In the genomic region with DNA sequence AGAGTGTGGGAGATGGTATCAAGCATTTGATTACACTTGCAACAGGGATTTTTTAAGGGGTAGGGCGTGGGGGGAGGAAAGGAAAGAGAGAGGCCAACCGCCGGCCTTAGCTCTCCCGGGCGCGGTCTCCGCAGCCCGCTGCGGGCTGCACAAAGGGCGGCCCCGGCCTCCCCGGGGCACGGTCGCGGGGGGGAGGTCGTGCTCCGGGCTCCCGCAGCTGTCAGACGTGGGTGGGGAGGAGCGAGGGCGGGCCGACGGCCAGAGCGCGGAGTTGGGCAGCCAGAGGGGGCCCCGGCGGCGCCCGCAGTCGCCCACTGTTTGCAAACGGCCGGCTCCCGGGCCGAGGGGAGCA, we compare ENCODE assay signal across 8 mouse cellular contexts.
DNase-seq lines count a peak whose midpoint lies in the region; ATAC-seq and TF ChIP-seq lines count a peak whose summit lies in the region.

No protein-coding gene starts in this region.

- peak overlapping the region; percentile 93 for H3K4me2 ChIP-seq in heart, embryonic 15.5 days
- peak overlapping the region; percentile 95 for H3K4me2 ChIP-seq in limb, embryonic 14.5 days (replicated peaks; ENCODE audit: low read depth, low read length, severe bottlenecking)
- H3K4me2 ChIP-seq in neural tube, embryonic 13.5 days = peak overlapping the region; percentile 91

- H3K36me3 ChIP-seq in kidney, adult 2 months (ENCODE audit: control insufficient read depth, insufficient read depth, low read length) = no peaks in the 10 kb centered on the region
- H3K36me3 ChIP-seq in heart, embryonic 15.5 days = no peaks in the 10 kb centered on the region
- H3K36me3 ChIP-seq in limb, embryonic 14.5 days (ENCODE audit: control insufficient read depth, insufficient read depth, low read length) = no peaks in the 10 kb centered on the region
- H3K36me3 ChIP-seq in neural tube, embryonic 13.5 days = no peaks in the 10 kb centered on the region

- H3K4me1 ChIP-seq in kidney, adult 2 months (ENCODE audit: control insufficient read depth, insufficient read depth, low read length) = peaks cover 21% of the 10 kb centered on the region
- H3K4me1 ChIP-seq in heart, embryonic 15.5 days (replicated peaks) = peaks cover 66% of the 10 kb centered on the region
- peaks cover 69% of the 10 kb centered on the region for H3K4me1 ChIP-seq in limb, embryonic 14.5 days (ENCODE audit: control insufficient read depth, insufficient read depth, low read length)
- peaks cover 72% of the 10 kb centered on the region for H3K4me1 ChIP-seq in neural tube, embryonic 13.5 days (replicated peaks)

- H3K27ac ChIP-seq in kidney, adult 2 months (ENCODE audit: insufficient read depth, low read depth, low read length) = peak overlapping the region; percentile 84
- peak overlapping the region; percentile 92 for H3K27ac ChIP-seq in heart, embryonic 15.5 days
- peak overlapping the region; percentile 62 for H3K27ac ChIP-seq in limb, embryonic 14.5 days (replicated peaks; ENCODE audit: low read depth, low read length)
- H3K27ac ChIP-seq in neural tube, embryonic 13.5 days (replicated peaks) = peak overlapping the region; percentile 99

- peak overlapping the region; percentile 70 for H3K9ac ChIP-seq in heart, embryonic 15.5 days
- peak overlapping the region; percentile 54 for H3K9ac ChIP-seq in limb, embryonic 14.5 days (ENCODE audit: low read depth, low read length, severe bottlenecking)
- H3K9ac ChIP-seq in neural tube, embryonic 13.5 days = peak overlapping the region; percentile 93

- H3K27me3 ChIP-seq in kidney, adult 2 months (replicated peaks; ENCODE audit: control insufficient read depth, insufficient read depth, low read length) = no peaks in the 10 kb centered on the region
- no peaks in the 10 kb centered on the region for H3K27me3 ChIP-seq in heart, embryonic 15.5 days
- H3K27me3 ChIP-seq in limb, embryonic 14.5 days (ENCODE audit: control insufficient read depth, insufficient read depth, low read length) = peaks cover 54% of the 10 kb centered on the region
- no peaks in the 10 kb centered on the region for H3K27me3 ChIP-seq in neural tube, embryonic 13.5 days

- no peak for TF ChIP-seq CTCF in kidney, adult 2 months (conservative IDR thresholded peaks at IDR 0.05; ENCODE audit: insufficient read depth, insufficient read length, low read depth, low read length)

- H3K9me3 ChIP-seq in heart, embryonic 15.5 days (replicated peaks) = no peaks in the 10 kb centered on the region
- no peaks in the 10 kb centered on the region for H3K9me3 ChIP-seq in limb, embryonic 14.5 days (ENCODE audit: control insufficient read depth, low read length)
- no peaks in the 10 kb centered on the region for H3K9me3 ChIP-seq in neural tube, embryonic 13.5 days

- peak; percentile 74 for DNase-seq in kidney, adult 2 months
- no peak for DNase-seq in kidney, postnatal 10 days
- peak; percentile 78 for DNase-seq in adrenal gland, postnatal 10 days
- DNase-seq in limb, embryonic 14.5 days (ENCODE audit: low spot score) = no peak
- no peak for DNase-seq in frontal cortex, postnatal 36 days (ENCODE audit: low spot score in 2 of 2)
- no peak for DNase-seq in left cerebral cortex, adult 18-20 months (ENCODE audit: low spot score in 2 of 2)

- WGBS in kidney, adult 2 months = 1% methylated on average over 34 of the region's 34 CpGs
- 1% methylated on average over 34 of the region's 34 CpGs for WGBS in heart, embryonic 15.5 days
- WGBS in limb, embryonic 14.5 days = under 1% methylated on average over 24 of the region's 34 CpGs
- WGBS in neural tube, embryonic 13.5 days = under 1% methylated on average over 34 of the region's 34 CpGs

- TF ChIP-seq POLR2A in kidney, adult 2 months (IDR thresholded peaks at IDR 0.05; ENCODE audit: low read depth, low read length) = no peak
- TF ChIP-seq POLR2A in limb, embryonic 14.5 days (IDR thresholded peaks at IDR 0.05; ENCODE audit: borderline replicate concordance, extremely low read depth, insufficient read depth, insufficient read length) = no peak

- H3K4me3 ChIP-seq in kidney, adult 2 months (ENCODE audit: insufficient read depth, low read depth, low read length) = peak overlapping the region; percentile 75
- peak overlapping the region; percentile 87 for H3K4me3 ChIP-seq in heart, embryonic 15.5 days
- H3K4me3 ChIP-seq in limb, embryonic 14.5 days (replicated peaks; ENCODE audit: low read length) = peak overlapping the region; percentile 62
- peak overlapping the region; percentile 96 for H3K4me3 ChIP-seq in neural tube, embryonic 13.5 days

- ATAC-seq in heart, embryonic 15.5 days (replicated peaks; ENCODE audit: insufficient number of reproducible peaks, insufficient read depth, low FRiP score, low read depth) = peak; percentile 41
- peak; percentile 12; the same call in 1 of the 2 replicates for ATAC-seq in limb, embryonic 14.5 days (ENCODE audit: low FRiP score, low read depth)
- no peak; the same call in 1 of the 2 replicates for ATAC-seq in neural tube, embryonic 13.5 days (ENCODE audit: low read depth)

Comparison
In these comparisons a context has a peak if more than half of its experiments do, and no peak if none do; other contexts are left out.
1. DNase-seq: peak in kidney, adult 2 months (single experiment) and adrenal gland, postnatal 10 days (single experiment); none in kidney, postnatal 10 days (single experiment), limb, embryonic 14.5 days (single experiment), frontal cortex, postnatal 36 days (0 of 2) and left cerebral cortex, adult 18-20 months (0 of 2).
2. Peak in every context shown above with its lines, with median percentiles within 50 percentile points of each other: H3K27ac ChIP-seq, H3K4me3 ChIP-seq, H3K4me2 ChIP-seq and H3K9ac ChIP-seq.